In genomic region chr1:162280052-162280451, GRCm38 (mm10) we compare ENCODE assay signal across 14 mouse cellular contexts.
"Had no signal": no experiment of that assay in that cellular context is flagged by ENCODE, and none has a peak within 500 bp of the region (broad histone marks: within the 10 kb centered on the region; RNA-seq: fewer than 3 reads in every experiment).

No protein-coding gene starts in this region.

- H3K9me3 ChIP-seq: liver, embryonic 12.5 days; midbrain, embryonic 12.5 days; neural tube, embryonic 12.5 days; stomach, embryonic 15.5 days had no signal

- H3K4me3 ChIP-seq: liver, embryonic 12.5 days; midbrain, embryonic 12.5 days; neural tube, embryonic 12.5 days; stomach, embryonic 15.5 days had no signal

- H3K27ac ChIP-seq: liver, embryonic 12.5 days; liver, embryonic 14.5 days; midbrain, embryonic 12.5 days; neural tube, embryonic 12.5 days; stomach, embryonic 15.5 days; stomach, postnatal 0 days had no signal

- H3K36me3 ChIP-seq: liver, embryonic 12.5 days; midbrain, embryonic 12.5 days; neural tube, embryonic 12.5 days; stomach, embryonic 15.5 days had no signal

- H3K4me1 ChIP-seq: liver, embryonic 12.5 days; stomach, embryonic 15.5 days had no signal

- H3K9ac ChIP-seq: liver, embryonic 12.5 days; liver, embryonic 14.5 days; lung, embryonic 14.5 days; midbrain, embryonic 12.5 days; neural tube, embryonic 12.5 days; stomach, embryonic 15.5 days had no signal

- DNase-seq: lung, adult 18-20 months; lung, embryonic 14.5 days; lung, postnatal 10 days; lung, postnatal 4 days; right cerebral cortex, postnatal 14 days; thymus, adult 2 months; thymus, postnatal 25 days; thymus, postnatal 4 days had no signal

- H3K27me3 ChIP-seq: liver, embryonic 12.5 days; midbrain, embryonic 12.5 days; neural tube, embryonic 12.5 days; stomach, embryonic 15.5 days had no signal

- H3K4me2 ChIP-seq: liver, embryonic 12.5 days; lung, embryonic 14.5 days; midbrain, embryonic 12.5 days; neural tube, embryonic 12.5 days; stomach, embryonic 15.5 days had no signal

- ATAC-seq: liver, embryonic 12.5 days had no signal
